Mouse (Mus musculus): Measurements from ENCODE around the gene Ssh2.
A peak's percentile ranks its signal among the peaks of the same experiment; 100 is the strongest.

Gene Ssh2

DNA sequence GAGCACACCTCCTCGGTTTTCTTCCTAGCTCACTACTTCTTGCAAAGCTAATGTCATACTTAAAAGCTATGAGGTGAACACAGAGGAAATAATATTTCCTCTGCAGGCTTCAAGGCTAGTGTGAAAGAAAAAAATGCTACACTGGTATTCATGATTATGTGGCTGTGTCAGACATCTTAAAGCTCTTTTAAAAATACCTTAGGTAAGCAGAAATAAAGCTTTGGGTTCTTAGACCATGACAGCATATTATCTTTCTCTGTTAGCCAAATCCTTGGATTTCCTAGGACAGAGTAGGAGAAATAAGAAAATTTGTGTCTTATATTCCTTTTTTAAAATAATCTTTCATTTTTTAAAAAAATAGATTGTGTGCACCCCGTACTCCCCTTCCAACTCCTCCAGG, 179.5 kb downstream of the Ssh2 start:
- DNase-seq (ENCODE audit: extremely low read depth, low read depth), result no peak

DNA sequence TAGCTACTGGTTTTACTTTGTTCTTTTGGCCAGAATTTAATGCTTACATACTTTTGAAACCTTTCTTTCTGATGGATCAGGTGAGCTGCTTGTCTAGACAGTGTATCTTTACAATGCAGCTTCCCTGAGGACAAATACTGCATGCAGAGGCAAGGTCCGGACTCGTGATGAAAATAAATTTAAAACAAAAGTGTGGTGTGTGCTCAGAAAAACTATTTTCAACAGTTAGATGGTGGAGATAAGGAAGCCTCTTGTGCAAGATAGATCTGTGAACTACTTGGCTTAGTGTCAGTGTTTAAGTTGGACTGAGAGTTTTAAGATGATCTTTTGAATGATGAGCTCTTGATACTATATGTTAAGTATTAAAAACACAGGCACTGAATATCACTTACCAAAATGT, 186.4 kb downstream of the Ssh2 start:
- DNase-seq (ENCODE audit: extremely low read depth, low read depth), result no peak

DNA sequence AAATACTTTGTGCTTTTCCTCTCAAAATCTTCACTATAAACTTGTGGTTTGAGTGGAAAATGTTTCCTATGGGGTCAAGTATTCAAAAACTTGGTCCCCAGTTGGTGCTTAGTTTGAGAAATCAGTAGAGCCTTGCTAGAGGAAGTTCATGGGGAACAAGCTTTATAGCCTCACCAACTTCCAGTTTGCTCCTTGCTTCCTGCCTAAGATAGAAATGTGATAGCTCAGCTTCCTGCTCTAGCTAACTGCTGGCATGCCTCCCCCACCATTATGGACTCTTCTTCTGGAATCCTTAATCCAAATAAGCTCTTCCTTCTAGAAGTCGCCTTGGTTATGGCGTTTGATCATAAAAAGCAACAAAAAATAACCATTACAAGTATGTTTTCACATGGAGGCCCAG, 190.2 kb downstream of the Ssh2 start:
- DNase-seq (ENCODE audit: extremely low read depth, low read depth), result no peak

DNA sequence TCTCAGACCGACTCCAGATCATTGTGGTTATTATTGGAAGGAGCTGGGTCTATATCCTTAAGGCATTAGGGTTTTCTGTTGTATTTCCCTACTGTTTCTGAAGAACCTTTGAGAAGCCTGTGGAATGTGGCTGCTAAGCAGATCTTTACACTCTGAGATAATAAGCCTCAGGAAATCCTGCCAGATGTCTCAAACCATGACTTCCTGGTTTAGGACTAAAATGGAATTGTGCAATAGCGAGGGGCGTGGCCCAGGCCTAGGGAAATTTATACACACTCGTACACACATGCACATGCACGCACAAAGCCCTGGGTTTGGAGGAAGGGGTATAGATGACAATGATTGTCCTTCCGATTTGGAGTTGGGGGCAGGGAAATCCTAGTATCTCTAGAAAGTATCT, 193.8 kb downstream of the Ssh2 start:
- peak; percentile 47 for DNase-seq (ENCODE audit: extremely low read depth, low read depth)

DNA sequence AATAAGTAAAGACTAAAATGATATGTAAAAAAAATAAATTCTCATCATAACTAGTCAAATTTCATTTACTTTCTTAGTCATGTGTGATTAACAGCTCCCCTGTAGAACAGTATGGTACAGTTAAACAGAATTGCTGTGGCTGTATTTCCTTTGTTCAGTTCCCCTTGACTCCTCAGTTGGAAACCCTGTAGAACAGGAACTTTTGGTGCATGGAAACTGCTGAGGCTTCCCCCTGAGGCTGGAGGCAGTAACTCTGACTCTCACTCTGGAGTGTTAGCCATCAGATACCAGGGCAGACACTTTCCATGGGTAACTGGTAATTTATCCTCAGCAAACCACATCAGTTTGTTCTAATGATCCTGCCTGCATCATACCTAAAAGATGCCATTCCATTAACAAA, 195.2 kb downstream of the Ssh2 start:
- no peak for DNase-seq (ENCODE audit: extremely low read depth, low read depth)

DNA sequence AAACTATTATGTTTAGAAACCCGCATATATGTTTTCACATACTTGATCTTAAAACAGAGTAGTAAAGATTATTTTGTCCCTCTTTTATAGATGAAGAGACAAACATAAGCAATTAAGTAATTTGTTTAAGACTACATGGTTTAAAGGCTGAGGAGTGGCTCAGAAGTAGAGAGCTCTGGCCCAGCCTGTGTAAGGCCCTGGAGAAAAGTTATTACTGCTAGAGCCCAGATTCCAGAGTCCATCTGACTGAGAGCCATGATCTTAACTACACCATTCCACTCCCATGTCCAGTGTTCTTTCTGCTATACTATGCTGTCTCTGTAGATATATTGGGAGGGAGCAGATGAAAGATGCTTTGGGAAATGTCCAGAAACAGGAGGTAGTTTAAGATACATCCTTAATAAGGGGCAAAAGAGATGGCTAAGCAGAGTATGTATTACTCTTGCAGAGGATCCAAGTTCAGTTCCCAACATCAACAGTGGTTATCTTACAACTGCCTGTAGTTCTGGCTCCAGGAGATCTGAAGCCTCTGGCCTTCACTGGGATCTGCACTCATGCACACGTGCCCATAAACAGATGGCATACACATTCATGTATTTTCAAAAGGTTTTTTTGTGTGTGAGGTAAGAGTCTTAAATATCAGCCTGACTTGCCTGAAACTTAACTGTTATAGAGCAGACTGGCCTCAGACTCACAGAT, 198.2 kb downstream of the Ssh2 start:
- DNase-seq (ENCODE audit: extremely low read depth, low read depth), result no peak

DNA sequence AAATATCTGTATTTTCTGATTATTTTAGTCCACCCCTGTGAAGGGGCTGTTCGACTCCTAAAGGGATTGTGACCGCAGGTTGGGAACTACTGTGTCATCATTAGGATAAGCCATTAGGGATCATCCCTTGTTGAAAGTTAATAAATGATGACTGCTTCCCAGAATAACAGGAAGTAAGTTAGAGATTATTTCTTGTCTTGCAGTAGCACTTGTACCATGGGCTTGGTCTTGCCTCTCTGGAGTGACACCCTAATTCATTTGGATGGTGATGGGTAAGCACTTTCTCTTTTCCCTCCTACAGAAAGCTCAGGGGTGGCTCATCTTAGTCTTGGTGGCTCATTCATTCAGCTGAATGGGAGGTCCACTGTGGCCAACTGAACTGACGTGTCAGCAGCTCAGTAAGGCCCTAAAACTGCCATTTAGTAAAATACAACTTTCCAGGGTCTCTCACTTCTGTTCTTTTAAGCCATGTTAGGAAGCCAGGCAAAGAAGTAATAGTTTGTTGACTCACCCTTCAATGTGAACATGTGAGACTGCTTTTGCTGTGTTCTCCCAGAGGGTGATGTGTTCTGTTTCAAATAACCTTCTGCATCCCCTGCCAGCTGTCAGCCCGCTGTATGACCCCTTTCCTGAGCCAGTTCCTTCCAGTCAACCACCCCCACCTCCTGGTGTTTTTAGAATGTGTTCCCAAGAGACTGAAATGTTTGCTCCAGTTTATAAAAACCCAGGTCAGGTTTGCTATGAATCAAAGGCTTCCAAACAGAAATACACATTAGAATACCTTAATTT, 200.3 kb downstream of the Ssh2 start:
- peak; percentile 26 for DNase-seq (ENCODE audit: extremely low read depth, low read depth)

DNA sequence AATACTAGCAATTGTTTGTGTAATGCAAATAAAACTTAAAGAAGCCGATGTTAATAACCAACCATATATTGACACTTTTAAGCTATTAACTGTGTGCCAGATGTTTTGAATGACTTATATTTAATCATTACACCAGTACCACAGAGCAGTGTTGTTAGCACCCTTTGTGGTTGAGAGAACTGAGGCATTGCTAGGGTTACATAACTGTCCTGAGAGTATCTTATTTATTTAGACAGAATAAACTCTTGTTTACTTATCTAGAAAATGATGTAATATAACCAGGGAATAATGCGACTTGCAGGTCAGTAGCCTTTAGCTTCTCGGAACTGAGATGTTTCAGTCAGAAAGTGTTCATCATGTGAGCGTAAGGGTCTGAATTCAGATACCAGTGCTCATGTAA, 201.9 kb downstream of the Ssh2 start:
- no peak for DNase-seq (ENCODE audit: extremely low read depth, low read depth)

DNA sequence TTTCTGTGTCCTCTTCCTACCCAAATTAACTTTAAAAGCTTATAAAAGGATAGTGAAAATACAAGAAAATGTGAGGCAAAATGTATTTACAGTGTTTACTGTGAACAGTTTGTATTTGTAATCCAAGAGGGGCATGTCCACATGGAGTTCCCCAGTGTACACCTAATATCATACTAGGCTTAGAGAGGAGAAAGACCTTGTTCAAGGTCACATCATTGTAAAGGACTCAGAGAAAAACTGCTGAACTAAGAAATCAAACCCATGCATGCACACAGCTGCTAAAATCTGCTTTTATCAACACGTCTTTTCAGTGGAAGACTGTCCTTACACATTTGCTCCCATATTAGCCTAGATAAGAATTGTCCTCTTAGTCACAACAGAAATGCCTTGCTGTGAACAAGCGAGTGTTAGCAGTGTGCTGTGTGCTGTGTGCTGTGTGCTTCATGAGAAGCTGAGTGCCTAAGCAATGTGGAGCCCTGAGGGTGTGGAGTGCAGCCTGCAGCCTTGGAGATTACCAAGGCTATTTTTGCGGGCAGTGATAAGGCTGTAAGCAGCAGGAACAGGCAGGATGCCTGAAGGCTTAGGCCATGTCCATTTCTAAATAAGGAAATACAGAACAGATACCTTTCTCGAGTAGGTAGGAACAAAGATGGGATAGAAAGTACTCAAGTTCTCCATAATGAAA, 207.2 kb downstream of the Ssh2 start:
- DNase-seq (ENCODE audit: extremely low read depth, low read depth), result peak; percentile 80

DNA sequence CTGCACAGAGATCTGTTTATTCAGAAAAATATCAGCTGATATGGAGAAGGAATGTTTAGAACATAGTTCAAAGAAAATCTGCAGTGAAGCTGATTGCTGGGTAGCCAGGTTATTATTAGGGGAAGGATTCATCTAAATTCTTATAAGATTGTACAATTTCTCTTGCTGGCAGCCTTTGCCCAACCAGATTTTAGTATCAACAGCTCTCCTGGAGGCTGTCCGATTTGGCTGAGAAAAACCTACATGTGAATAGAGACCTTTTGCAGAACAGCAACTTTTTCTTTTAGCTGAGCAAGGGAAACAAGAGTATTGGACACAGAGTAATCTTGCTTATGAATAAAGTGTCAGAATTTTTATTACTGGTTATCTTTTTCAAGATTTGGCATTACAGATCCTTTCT, 212.4 kb downstream of the Ssh2 start:
- DNase-seq (ENCODE audit: extremely low read depth, low read depth), result no peak

DNA sequence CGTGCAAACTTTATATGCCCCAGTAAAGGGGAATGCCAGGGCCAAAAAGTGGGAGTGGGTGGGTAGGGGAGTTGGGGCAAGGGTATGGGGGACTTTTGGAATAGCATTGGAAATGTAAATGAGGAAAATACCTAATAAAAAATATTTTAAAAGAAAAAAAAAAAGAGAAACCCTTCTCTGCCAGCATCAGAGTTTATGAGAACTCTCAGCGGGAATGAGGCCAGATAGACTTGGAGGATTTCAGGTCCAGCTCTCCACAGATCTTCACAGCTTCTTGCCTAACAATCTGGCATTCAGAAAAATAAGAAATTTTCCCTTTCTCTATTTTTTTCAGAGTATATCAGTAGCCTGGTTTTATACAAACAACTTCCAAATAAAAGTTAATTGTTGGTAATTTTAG, 220.9 kb downstream of the Ssh2 start:
- no peak for DNase-seq (ENCODE audit: extremely low read depth, low read depth)

DNA sequence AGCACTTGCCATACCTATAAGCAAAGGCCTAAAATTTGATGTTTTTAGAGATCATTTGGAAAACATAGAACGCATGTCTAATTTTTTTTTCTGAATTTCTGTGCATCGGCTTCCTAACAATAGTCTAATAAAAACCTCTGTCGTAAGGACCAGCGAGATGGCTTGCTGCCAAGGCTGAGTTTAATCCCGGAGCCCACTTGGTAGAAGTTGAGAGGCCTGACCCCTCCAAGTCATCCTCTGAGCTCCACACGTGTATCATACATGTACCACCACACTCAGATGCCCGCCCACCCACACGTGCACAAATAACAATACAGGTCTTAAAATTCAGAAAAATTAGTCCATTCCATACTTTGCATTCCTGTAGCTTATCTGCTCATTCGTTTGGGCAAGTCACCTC, 224.0 kb downstream of the Ssh2 start:
- DNase-seq (ENCODE audit: extremely low read depth, low read depth), result no peak

DNA sequence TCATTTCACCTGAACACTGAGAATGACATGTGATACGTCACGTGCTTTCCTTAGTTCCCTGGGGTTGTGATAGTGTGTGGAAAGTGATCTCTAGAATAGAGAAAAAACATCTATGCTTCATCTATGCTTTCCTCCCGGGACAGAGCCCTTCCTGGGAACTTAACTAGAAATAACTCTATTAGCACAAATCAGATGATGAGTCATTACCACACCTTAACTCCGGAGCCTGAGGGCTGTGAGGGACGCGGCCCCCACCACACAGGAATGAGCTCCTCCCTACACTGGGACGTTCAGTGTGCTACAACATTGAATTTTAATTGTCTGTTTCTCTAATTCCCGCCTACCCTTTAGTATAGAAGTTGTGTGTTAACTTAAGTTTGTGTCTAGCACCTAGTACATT, 224.9 kb downstream of the Ssh2 start:
- DNase-seq (ENCODE audit: extremely low read depth, low read depth), result no peak

DNA sequence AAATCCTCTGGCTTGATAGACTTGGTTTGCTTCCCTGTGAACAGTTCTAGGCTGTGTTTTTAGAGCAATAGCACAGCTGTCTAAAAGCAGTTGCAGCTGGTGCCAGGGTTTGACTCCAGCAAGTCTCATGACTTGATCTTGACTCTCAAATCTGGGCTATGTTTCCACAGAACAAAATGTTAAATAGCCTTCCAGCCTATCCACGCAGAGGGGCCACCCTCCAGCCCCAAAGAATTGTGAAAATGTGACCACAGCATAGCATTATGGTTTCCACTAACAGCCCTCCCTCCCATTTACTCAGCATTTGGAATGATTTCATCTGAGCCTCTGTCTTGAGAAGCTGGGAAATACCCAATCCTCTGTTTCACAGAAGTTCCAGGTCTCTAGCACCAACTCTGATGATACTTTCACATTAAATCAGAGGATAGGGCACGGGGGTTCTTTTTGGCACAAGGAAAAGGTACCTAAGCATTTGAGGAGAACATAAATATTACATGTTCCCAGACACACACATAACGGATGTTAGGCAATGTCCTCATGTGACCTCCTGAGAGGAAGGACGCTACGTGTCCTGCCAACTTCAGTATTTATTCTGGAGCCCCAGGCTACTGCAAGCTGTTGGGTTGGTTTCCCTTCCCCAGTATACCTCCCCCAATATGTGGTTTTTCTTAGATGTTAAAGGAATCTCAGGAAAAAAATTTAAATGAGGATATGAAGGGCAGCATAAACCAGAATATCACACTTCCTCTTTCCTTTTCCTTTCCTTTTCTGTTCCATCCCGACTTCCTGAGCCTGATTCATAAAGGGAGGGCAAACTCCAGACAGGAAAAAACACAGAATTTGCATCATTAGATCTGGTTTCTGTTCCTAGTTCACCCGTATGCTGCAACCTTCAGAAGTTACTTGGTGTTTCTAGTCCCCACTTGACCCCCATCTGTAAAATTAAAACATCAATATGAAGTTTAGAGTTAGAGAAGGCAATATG, 226.4 kb downstream of the Ssh2 start:
- DNase-seq (ENCODE audit: extremely low read depth, low read depth), result no peak

DNA sequence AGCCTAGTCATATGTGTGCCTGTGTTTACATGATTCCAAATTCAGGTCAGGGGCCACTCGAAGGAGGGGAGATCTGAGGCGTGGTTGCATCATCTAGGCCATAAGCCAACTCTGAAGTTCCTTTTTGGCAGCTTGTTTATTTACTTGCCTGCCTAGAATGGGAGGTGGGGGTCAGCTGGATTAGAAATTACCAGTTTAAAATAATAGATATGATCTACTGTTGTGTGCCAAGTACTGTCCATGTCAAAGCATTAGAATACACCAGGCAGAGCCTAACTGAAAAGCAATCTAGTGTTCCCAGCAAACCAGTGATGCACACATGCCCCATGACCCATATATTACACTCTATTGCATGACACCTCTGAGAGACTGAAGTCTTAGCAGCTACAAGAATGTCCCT, 228.9 kb downstream of the Ssh2 start:
- DNase-seq (ENCODE audit: extremely low read depth, low read depth), result no peak

DNA sequence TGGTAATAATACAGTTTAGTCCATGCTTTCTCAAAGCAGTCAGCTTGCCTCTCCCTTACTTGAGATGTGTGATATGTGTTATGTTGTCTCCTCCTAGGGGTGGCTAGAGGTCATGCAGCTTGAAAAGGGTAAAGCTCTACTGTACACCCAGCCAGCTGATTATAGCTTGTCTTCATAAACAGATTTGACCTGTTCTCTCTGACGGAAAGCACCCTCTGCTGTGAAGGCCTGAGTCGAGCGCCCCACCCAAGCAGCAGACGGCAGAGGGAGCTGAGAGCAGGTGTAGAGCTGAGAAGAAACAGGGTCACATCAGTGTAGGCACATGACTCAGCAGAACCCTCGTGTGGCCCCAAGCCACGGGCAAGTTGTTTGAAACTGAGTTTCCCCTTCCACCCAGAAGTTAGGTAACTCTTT, 230.5 kb downstream of the Ssh2 start:
- DNase-seq (ENCODE audit: extremely low read depth, low read depth), result peak; percentile 60

DNA sequence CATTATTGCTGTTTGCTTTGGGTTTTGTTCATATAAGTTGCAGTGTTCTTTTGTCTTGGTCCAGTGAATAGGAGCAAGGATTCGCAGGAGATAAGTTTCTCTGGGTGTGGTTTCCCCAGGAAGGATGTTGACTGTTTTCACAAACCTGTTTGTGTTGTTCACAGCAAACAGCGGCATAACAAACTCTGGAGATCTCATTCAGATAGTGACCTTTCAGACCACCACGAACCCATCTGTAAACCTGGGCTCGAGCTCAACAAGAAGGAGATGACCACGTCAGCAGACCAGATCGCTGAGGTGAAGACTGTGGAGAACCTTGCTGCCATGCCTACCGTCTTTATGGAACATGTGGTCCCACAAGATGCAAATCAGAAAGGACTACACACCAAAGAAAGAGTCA, 233.1 kb downstream of the Ssh2 start:
- no peak for DNase-seq (ENCODE audit: extremely low read depth, low read depth)

DNA sequence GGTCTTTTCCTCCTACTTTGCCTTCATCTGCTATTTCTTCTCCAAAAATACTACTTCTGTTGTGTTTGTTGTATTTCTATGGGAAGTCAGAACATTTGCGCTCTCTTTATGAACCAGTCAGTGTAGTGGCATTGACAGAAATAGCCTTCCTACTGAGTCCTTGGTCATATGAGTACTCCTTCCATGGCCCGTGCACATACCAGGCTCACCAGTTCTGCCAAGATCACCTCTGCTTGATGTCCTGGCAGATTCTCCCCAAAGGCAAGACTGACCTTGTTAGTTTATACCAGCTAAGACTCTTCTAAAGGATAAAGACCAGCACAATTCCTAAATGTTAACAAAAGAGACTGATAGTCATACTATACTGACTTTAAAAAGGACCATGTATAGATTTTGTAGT, 235.6 kb downstream of the Ssh2 start:
- DNase-seq (ENCODE audit: extremely low read depth, low read depth), result no peak

DNA sequence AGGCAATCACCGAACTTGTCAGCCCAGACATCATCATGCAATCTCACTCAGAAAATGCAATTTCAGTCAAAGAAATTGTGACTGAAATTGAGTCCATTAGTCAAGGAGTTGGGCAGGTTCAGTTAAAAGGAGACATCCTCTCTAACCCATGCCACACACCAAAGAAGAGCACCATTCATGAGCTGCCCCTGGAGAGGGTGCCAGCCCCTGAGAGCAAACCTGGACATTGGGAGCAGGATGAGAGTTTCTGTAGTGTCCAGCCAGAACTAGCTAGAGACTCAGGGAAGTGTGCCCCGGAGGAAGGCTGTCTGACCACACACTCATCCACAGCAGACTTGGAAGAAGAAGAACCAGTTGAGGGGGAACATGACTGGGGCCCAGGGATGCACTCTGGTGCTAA, 237.3 kb downstream of the Ssh2 start:
- no peak for DNase-seq (ENCODE audit: extremely low read depth, low read depth)

DNA sequence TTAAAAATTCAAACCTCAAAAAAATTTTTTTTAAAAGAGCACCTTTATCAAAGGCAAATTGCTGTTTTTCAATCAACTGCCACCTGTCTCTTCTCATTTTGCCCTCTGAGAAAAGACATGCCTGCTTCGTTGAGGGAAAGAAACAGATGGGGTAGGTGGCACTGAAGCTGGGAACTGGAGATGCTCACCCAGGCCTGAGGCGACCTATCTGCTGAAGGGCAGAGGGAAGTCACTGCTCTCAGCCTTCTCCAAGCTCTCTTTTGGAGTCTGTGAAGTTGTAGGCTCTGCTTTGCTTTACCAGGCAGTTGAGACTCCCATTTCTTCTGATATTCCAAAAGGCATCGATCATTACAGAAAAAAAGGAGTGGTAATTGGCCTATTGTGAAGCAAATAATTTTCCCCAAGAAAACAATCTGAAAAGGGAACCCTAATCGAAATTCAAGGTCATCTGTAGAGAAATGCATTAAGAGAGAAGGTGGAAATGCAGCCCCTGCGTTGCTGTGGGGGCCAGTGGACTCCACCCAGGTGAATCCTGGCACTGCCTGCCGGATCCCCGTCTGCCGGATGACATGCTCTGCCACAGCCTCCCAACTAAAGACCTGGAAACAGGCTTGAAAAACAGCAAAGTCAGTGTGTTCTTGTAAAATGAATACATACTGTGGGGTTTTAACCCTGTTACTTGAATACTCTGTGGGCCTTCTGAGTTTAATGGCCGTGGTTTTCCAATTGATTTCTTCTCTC, 239.9 kb downstream of the Ssh2 start:
- DNase-seq (ENCODE audit: extremely low read depth, low read depth), result no peak

DNA sequence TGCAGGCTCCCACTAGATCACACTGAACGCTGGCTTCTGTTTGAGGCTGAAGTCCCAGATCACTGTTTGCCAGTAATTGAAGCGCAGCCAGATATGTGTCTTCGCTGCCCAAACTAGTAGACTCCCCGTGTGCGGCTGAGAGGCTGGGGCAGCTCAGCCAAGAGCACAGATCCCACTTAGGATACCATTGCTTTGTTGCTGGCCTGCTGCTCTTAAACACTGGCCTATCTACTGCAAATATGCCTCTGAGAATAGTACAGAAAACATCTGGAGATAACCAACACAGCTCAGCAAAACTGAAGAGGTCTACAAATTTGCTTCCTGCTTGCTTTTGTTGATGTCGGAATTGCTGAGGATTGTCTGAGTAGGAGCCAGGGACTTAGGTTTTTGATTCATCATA, 240.8 kb downstream of the Ssh2 start:
- DNase-seq (ENCODE audit: extremely low read depth, low read depth), result no peak

All from MEL-GATA-1-ER (cell line).